Mouse (Mus musculus): ENCODE measurements around the gene Tom1l1. TPM values are rescaled to one million over a fixed set of nuclear protein-coding genes. Genes with fewer than 3 reads are reported as not detected.
A peak's percentile ranks its signal among the peaks of the same experiment; 100 is the strongest.

Gene Tom1l1
- total RNA-seq, 2 experiments from 2014 or later = 24.0 to 24.4 TPM

DNA sequence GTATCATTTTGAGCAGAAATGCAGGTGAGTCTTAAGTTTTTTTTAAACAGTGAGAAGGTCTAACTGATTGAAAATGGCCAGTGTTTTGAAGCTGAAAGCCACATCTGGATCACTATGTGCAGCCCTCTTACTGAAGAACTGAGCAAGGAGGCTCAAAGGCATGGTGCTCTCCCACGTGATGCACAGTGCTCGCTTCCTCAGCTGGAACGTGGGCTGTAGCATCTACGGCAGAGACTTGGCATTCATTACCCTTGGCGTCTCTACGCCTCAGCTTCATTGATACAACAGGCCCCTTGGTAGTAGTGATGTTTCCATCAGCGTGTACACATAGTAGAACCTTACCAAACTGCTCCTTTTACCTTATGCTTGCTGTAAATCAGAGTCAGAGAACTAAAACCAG lies 65.7 kb downstream of the Tom1l1 start:
- peak in 1 of 2 experiments; percentile 17 for DNase-seq (ENCODE audit: low spot score in 2 of 2)

DNA sequence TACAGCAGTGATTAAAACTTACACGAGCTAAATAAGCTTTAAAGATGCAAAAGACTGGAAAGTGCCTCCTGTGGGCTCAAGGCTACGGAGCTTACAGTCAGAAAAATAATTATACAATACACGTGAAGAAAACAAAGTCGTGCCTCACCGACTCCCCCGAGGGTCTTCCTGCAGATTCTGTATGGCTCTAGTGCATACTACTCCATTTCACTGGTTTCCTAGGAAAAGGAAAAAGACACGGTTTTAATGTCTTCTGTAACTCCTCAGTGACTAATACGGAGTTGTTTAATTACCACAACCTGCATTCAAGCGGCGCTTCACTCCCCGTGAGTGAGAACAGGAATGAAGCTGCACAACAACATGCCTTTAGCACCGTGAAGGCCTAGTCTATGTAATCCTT lies 66.1 kb downstream of the Tom1l1 start:
- DNase-seq (ENCODE audit: low spot score in 2 of 2) = no peak

DNA sequence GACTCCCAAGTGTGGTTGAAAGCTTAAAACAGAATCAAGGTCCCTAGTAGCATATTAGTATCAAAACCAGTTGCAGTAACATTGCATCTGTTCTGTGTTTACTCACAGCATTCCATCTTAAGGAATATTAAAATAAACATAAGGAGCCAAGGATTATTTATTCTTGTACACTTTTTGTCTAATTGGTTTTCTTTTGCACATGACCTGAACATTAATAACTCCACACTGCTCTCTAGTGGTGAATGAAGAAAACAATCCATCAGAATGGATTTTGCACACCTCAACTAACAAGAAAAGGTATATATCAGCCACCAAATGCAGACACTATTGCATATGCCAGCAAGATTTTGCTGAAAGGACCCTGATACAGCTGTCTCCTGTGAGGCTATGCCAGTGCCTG lies 71.7 kb downstream of the Tom1l1 start:
- peak in 1 of 2 experiments; percentile 36 for DNase-seq (ENCODE audit: low spot score in 2 of 2)

DNA sequence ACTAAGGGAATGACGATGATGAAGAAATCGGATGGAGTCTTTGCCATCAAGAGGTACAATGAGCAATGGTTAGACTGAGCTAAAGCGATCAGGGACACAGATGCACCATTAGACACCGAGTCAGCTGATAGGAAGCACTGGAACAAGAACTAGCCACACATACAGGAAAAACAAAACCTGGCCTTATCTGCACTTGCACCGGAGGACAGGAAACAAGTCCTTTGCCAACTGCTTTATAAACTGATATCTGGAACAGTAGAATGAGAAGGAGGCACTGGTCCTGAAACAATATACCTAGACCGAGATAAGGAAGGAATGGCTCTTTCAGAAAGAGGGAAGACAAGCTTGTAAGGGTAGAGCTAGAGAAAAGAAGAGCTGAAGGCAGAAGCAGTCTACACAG lies 73.4 kb downstream of the Tom1l1 start:
- DNase-seq (ENCODE audit: low spot score in 2 of 2) = no peak

DNA sequence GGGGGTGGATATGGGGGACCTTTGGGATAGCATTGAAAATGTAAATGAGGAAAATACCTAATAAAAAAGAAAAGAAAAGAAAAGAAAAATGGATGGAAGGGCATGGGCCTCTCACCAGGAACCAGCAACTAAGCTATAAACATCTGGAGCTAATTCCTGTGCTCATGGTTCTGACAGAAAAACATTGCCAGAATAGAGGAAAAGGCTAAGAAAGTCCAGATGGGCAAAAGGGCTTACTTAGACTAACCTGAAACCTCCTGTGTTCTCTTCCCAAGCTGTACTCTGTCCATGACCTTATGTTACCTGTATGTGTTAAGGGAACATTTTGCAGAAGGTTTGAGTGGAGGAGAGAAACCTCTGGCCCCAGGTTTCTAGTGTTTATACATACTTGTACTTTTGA lies 76.0 kb downstream of the Tom1l1 start:
- no peak for DNase-seq (ENCODE audit: low spot score in 2 of 2)

DNA sequence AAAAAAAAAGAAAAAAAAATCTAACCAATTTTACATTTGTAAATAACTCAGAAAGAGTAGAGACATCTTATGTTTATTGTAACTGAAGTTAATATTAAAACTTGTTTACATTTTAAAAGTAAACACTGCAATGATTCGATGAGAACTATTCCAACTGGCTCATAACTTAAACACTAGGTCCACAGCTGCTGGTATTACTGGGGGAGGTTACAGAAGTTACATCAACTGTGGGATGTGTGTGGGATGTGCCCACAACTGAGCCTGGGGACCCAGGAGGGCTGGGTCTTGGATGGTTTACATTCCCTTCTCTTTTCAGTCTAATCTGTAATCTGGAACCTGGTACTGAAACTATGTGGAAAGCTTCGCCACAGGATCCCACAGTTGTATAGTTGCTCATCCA lies 85.1 kb downstream of the Tom1l1 start:
- DNase-seq (ENCODE audit: low spot score in 2 of 2) = no peak

DNA sequence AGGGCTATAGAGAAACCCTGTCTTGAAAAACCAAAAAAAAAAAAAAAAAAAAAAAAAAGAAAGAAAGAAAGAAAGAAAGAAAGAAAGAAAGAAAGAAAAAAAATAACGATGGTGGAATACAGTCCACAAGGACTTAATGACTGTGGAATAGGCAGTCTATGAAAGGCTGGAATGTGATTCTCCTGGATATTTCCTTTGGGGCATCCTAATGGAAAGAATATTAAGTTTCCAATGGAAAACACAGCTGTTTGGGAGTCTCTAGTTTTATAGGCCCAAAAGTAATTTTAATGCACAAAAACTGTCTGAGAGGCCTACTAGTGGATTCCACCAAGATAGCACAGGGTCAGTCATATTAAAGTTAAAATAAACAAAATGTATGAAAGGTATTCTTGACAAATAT lies 92.3 kb downstream of the Tom1l1 start:
- no peak for DNase-seq (ENCODE audit: low spot score in 2 of 2)

Other genes starting within 250 kb of the Tom1l1 start
- gene Stxbp4, start 50.3 kb downstream of the Tom1l1 start, total RNA-seq (2021) = 10 to 100 TPM; 12.7 to 13.4 TPM
- gene Cox11, start 50.2 kb downstream of the Tom1l1 start, total RNA-seq (2021) = 10 to 100 TPM; 23.2 to 26.9 TPM